Mouse (Mus musculus) spleen, adult 2 months (tissue): ENCODE measurements around the gene Lrrc52. TPM values are rescaled to one million over a fixed set of nuclear protein-coding genes. Genes with fewer than 3 reads are reported as not detected.

ENCODE experiments used
- DNase-seq, 2 experiments: peaks; one replicate each; pipeline versions ENCODE4 v3.0.0 to v3.0.0-alpha.2; 2012 to 2021; ENCODE audit warnings: low spot score in 2 of 2, low read depth in 1 of 2
- H3K27ac ChIP-seq: fragments of 200-500 bp; 2 replicates; pipeline ENCODE4 v1.5.1; 2012; ENCODE audit warnings: low read length, inconsistent platforms; ENCODE audit not compliant: insufficient read depth
- H3K27me3 ChIP-seq: fragments of 200-500 bp; 2 replicates; pipeline ENCODE4 v1.6.1; 2012; ENCODE audit warnings: mild to moderate bottlenecking, moderate library complexity, low read length, inconsistent platforms; ENCODE audit not compliant: control insufficient read depth, insufficient read depth
- H3K36me3 ChIP-seq: fragments of 200-500 bp; 2 replicates; pipeline ENCODE4 v1.6.1; 2012; ENCODE audit warnings: mild to moderate bottlenecking, low read length, inconsistent platforms; ENCODE audit not compliant: control insufficient read depth, insufficient read depth
- H3K4me1 ChIP-seq: fragments of 200-500 bp; 2 replicates; pipeline ENCODE4 v1.6.1; 2011; ENCODE audit warnings: inconsistent platforms; ENCODE audit not compliant: control insufficient read depth, insufficient read depth, insufficient read length
- H3K4me3 ChIP-seq: fragments of 200-500 bp; 2 replicates; pipeline ENCODE4 v1.5.1; 2011; ENCODE audit warnings: mild to moderate bottlenecking, inconsistent platforms; ENCODE audit not compliant: insufficient read depth, insufficient read length; ENCODE audit errors: extremely low read depth
- CTCF ChIP-seq: fragments of 200-500 bp; IDR thresholded peaks from 2 replicates; pipeline ENCODE4 v1.5.1; 2011; ENCODE audit warnings: mild to moderate bottlenecking, inconsistent platforms; ENCODE audit not compliant: insufficient read depth, insufficient read length, insufficient replicate concordance; ENCODE audit errors: extremely low read depth
- POLR2A ChIP-seq: fragments of 200-500 bp; IDR thresholded peaks from 2 replicates; pipeline ENCODE4 v1.6.1; 2011; ENCODE audit warnings: low read depth, low read length, inconsistent platforms
- WGBS: fragments of 180-500 bp; shearing (Covaris S2); methylation state at CpG from one replicate; pipeline ENCODE4 v1.1.7; 2018; 5-methylcytosine and 5-hydroxymethylcytosine counted together
- polyA plus RNA-seq: library from polyadenylated mRNA; depleted of rRNA; stranded (reverse); fragments of >200 nt; gene quantifications from 2 replicates; pipeline ENCODE4 v1.2.3, GENCODE M21; 2012

The Lrrc52 gene
- polyA plus RNA-seq, 1 experiment, result not detected

- Histone ChIP-seq H3K36me3 (no peaks in the 10 kb centered on the region), H3K4me1 (no peaks in the 10 kb centered on the region), H3K4me3 (no peak overlapping the region), H3K27ac (no peak overlapping the region), H3K27me3 (no peaks in the 10 kb centered on the region)
- DNase-seq, result no peak
- WGBS, result 34% methylated on average over 3 of the region's 3 CpGs
- TF ChIP-seq POLR2A, result no peak
Observed at GRCm38 (mm10) chr1:167453048-167453447, 13.5 kb downstream of the Lrrc52 start.

GRCm38 (mm10) chr1:167452456-167452855, 14.1 kb downstream of the Lrrc52 start:
- DNase-seq, result no peak
- Histone ChIP-seq H3K36me3 (no peaks in the 10 kb centered on the region), H3K4me1 (no peaks in the 10 kb centered on the region), H3K27ac (no peak overlapping the region), H3K27me3 (no peaks in the 10 kb centered on the region), H3K4me3 (no peak overlapping the region)
- WGBS, result 12% methylated on average over 6 of the region's 6 CpGs
- TF ChIP-seq POLR2A (no peak), CTCF (no peak)

GRCm38 (mm10) chr1:167448598-167448997, 18.0 kb downstream of the Lrrc52 start:
- H3K36me3 ChIP-seq, result no peaks in the 10 kb centered on the region
- H3K4me1 ChIP-seq, result no peaks in the 10 kb centered on the region
- 36% methylated on average over 7 of the region's 7 CpGs for WGBS
- no peaks in the 10 kb centered on the region for H3K27me3 ChIP-seq
- no peak overlapping the region for H3K27ac ChIP-seq
- H3K4me3 ChIP-seq, result no peak overlapping the region
- TF ChIP-seq POLR2A, result no peak
- TF ChIP-seq CTCF, result no peak
- no peak for DNase-seq

- no peaks in the 10 kb centered on the region for H3K4me1 ChIP-seq
- no peak overlapping the region for H3K4me3 ChIP-seq
- no peak overlapping the region for H3K27ac ChIP-seq
- no peaks in the 10 kb centered on the region for H3K27me3 ChIP-seq
- TF ChIP-seq POLR2A (no peak), CTCF (no peak)
- H3K36me3 ChIP-seq, result no peaks in the 10 kb centered on the region
- WGBS, result 54% methylated on average over 6 of the region's 6 CpGs
- no peak for DNase-seq
Observed at GRCm38 (mm10) chr1:167448088-167448487, 18.5 kb downstream of the Lrrc52 start.

- no peak for TF ChIP-seq POLR2A
- no peak for TF ChIP-seq CTCF
- DNase-seq, result no peak
- 89% methylated on average over 6 of the region's 6 CpGs for WGBS
- H3K27ac ChIP-seq, result no peak overlapping the region
- no peaks in the 10 kb centered on the region for H3K36me3 ChIP-seq
- H3K4me3 ChIP-seq, result no peak overlapping the region
- H3K27me3 ChIP-seq, result no peaks in the 10 kb centered on the region
- no peaks in the 10 kb centered on the region for H3K4me1 ChIP-seq
Observed at GRCm38 (mm10) chr1:167446516-167446915, 20.1 kb downstream of the Lrrc52 start.

GRCm38 (mm10) chr1:167445167-167445566, 21.4 kb downstream of the Lrrc52 start:
- no peak for TF ChIP-seq CTCF
- no peak for TF ChIP-seq POLR2A
- Histone ChIP-seq H3K36me3 (no peaks in the 10 kb centered on the region), H3K4me3 (no peak overlapping the region), H3K27me3 (no peaks in the 10 kb centered on the region), H3K4me1 (no peaks in the 10 kb centered on the region), H3K27ac (no peak overlapping the region)
- 77% methylated on average over 4 of the region's 4 CpGs for WGBS
- no peak for DNase-seq

GRCm38 (mm10) chr1:167438231-167438885, 28.2 kb downstream of the Lrrc52 start:
- no peak for DNase-seq
- H3K4me1 ChIP-seq, result no peaks in the 10 kb centered on the region
- no peak overlapping the region for H3K27ac ChIP-seq
- H3K27me3 ChIP-seq, result no peaks in the 10 kb centered on the region
- no peaks in the 10 kb centered on the region for H3K36me3 ChIP-seq
- 78% methylated on average over 9 of the region's 9 CpGs for WGBS
- no peak overlapping the region for H3K4me3 ChIP-seq
- TF ChIP-seq CTCF, result no peak
- no peak for TF ChIP-seq POLR2A

- DNase-seq, result no peak
- Histone ChIP-seq H3K27ac (no peak overlapping the region), H3K27me3 (no peaks in the 10 kb centered on the region), H3K36me3 (no peaks in the 10 kb centered on the region), H3K4me3 (no peak overlapping the region), H3K4me1 (no peaks in the 10 kb centered on the region)
- TF ChIP-seq POLR2A (no peak), CTCF (no peak)
- WGBS, result 82% methylated on average over 7 of the region's 7 CpGs
Observed at GRCm38 (mm10) chr1:167437091-167437490, 29.5 kb downstream of the Lrrc52 start.
